Mouse (Mus musculus) liver, embryonic 14.5 days (tissue): ENCODE results near the gene Zic5. TPM values are rescaled to one million over a fixed set of nuclear protein-coding genes. Genes with fewer than 3 reads are reported as not detected.

Experiments used
- ATAC-seq: fragments of 200-750 bp; cut with Nextera tagmentation; 2 replicates; pipeline ENCODE4 v1.8.0; 2017; ENCODE audit warnings: moderate number of reproducible peaks, mild to moderate bottlenecking, moderate library complexity; ENCODE audit not compliant: insufficient read depth
- DNase-seq, 3 experiments: peaks; one replicate each; pipeline ENCODE4 v3.0.0-alpha.2; 2012 to 2013; ENCODE audit warnings: low read depth in 3 of 3, low spot score in 3 of 3
- H3K27ac ChIP-seq: fragments of 300-500 bp; sonication (generic); 2 replicates; pipeline ENCODE4 v1.5.1; 2014; ENCODE audit warnings: moderate library complexity, mild to moderate bottlenecking, control low read depth, inconsistent platforms
- H3K27me3 ChIP-seq: fragments of 300-500 bp; sonication (generic); 2 replicates; pipeline ENCODE4 v1.6.1; 2014; ENCODE audit warnings: mild to moderate bottlenecking, low read length, moderate library complexity; ENCODE audit not compliant: control insufficient read depth, insufficient read depth
- H3K36me3 ChIP-seq: fragments of 300-500 bp; sonication (generic); replicated peaks from 2 replicates; pipeline ENCODE4 v1.6.1; 2014; ENCODE audit warnings: low read depth; ENCODE audit not compliant: control insufficient read depth, insufficient read depth
- H3K4me1 ChIP-seq, 2 experiments: fragments of 200-500 bp in 1 of 2; fragments of 300-500 bp in 1 of 2; sonication (generic) in 1 of 2; replicated peaks; 2 replicates each; pipeline ENCODE4 v1.6.1; 2012 to 2014; ENCODE audit warnings: antibody characterized with exemption in 1 of 2, inconsistent platforms in 1 of 2, low read length in 1 of 2; ENCODE audit not compliant: control insufficient read depth in 2 of 2, insufficient read depth in 2 of 2
- H3K4me2 ChIP-seq: fragments of 300-500 bp; sonication (generic); 2 replicates; pipeline ENCODE4 v1.6.1; 2014; ENCODE audit warnings: low read depth, mild to moderate bottlenecking, control low read depth, moderate library complexity
- H3K4me3 ChIP-seq, 2 experiments: fragments of 200-500 bp in 1 of 2; fragments of 300-500 bp in 1 of 2; sonication (generic) in 1 of 2; 2 replicates each; pipeline ENCODE4 v1.5.1; 2012 to 2014; ENCODE audit warnings: low read depth in 2 of 2, low read length in 2 of 2, mild to moderate bottlenecking in 2 of 2, control low read depth in 1 of 2, inconsistent platforms in 1 of 2, moderate library complexity in 1 of 2; ENCODE audit not compliant: insufficient read depth in 1 of 2
- H3K9ac ChIP-seq: fragments of 300-500 bp; sonication (generic); replicated peaks from 2 replicates; pipeline ENCODE4 v1.6.1; 2014; ENCODE audit warnings: mild to moderate bottlenecking, control low read depth, moderate library complexity
- H3K9me3 ChIP-seq: fragments of 300-500 bp; sonication (generic); 2 replicates; pipeline ENCODE4 v1.6.1; 2016; ENCODE audit warnings: low read length, mixed read lengths; ENCODE audit not compliant: control insufficient read depth
- CTCF ChIP-seq: IDR thresholded peaks from 2 replicates; pipeline ENCODE4 v1.5.1; 2016; ENCODE audit warnings: antibody characterized with exemption, low read depth, control low read depth
- EP300 ChIP-seq: IDR thresholded peaks from 2 replicates; pipeline ENCODE4 v1.6.1; 2016; ENCODE audit warnings: antibody characterized with exemption, low read depth
- WGBS: fragments of 180-500 bp; shearing (Covaris S2); extraction: QIAGEN DNeasy Blood & Tissue Kit; methylation state at CpG from one replicate; pipeline ENCODE4 v1.1.7; 2014; ENCODE audit not compliant: insufficient replicate concordance; 5-methylcytosine and 5-hydroxymethylcytosine counted together
- polyA plus RNA-seq, 2 experiments: library from polyadenylated mRNA; depleted of rRNA in 1 of 2; stranded (reverse) in 1 of 2; unstranded in 1 of 2; fragments of >200 nt; fragmentation: Nextera tagmentation in 1 of 2; extraction: Ambion mirVana in 1 of 2; gene quantifications; 2 replicates each; pipeline versions ENCODE4 v1.2.1 to v1.2.3; 2012 to 2014

Gene Zic5
- polyA plus RNA-seq, 2 experiments = not detected

GRCm38 (mm10) chr14:122475557-122476040 lies 10.1 kb upstream of the Zic5 start:
- Histone ChIP-seq H3K4me3 (peak overlapping the region in 1 of 2 experiments; percentile 34; a peak in 1 of 4 replicates), H3K9ac (no peak overlapping the region), H3K4me2 (peak overlapping the region; percentile 49), H3K4me1 (no peaks in the 10 kb centered on the region), H3K27me3 (peaks cover 99% of the 10 kb centered on the region), H3K27ac (no peak overlapping the region), H3K9me3 (no peaks in the 10 kb centered on the region), H3K36me3 (no peaks in the 10 kb centered on the region)
- no peak for ATAC-seq
- DNase-seq = no peak
- TF ChIP-seq EP300 (no peak), CTCF (no peak)
- WGBS = under 1% methylated on average over 43 of the region's 65 CpGs

- WGBS = under 1% methylated on average over 44 of the region's 73 CpGs
- Histone ChIP-seq H3K9ac (no peak within 1 kb of the TSS), H3K4me2 (peak within 1 kb of the TSS; percentile 49), H3K4me1 (no peaks in the 10 kb centered on the region), H3K27me3 (peaks cover 99% of the 10 kb centered on the region), H3K4me3 (peak within 1 kb of the TSS in 1 of 2 experiments; percentile 34; a peak in 1 of 4 replicates), H3K36me3 (no peaks in the 10 kb centered on the region), H3K9me3 (no peaks in the 10 kb centered on the region), H3K27ac (no peak within 1 kb of the TSS)
- no peak for DNase-seq
- ATAC-seq = 0 out of 2 replicates have a peak, but pooled peaks have one; percentile 15
- TF ChIP-seq CTCF (no peak), EP300 (no peak)
These were observed 9.5 kb upstream of the Zic5 start, which contains the start of gene Zic2 for GRCm38 (mm10) chr14:122474891-122475556. Gene Zic2 (plus strand): TSS chr14:122475435.

GRCm38 (mm10) chr14:122474041-122474890 lies 8.8 kb upstream of the Zic5 start:
- Histone ChIP-seq H3K9me3 (no peaks in the 10 kb centered on the region), H3K36me3 (no peaks in the 10 kb centered on the region), H3K4me1 (no peaks in the 10 kb centered on the region), H3K9ac (no peak overlapping the region), H3K4me3 (no peak overlapping the region; a peak in 1 of 4 replicates), H3K4me2 (peak overlapping the region; percentile 49; the same call in 1 of the 2 replicates), H3K27ac (no peak overlapping the region), H3K27me3 (peaks cover 99% of the 10 kb centered on the region)
- DNase-seq = no peak
- no peak for ATAC-seq
- TF ChIP-seq CTCF (no peak), EP300 (no peak)
- WGBS = under 1% methylated on average over 54 of the region's 57 CpGs

GRCm38 (mm10) chr14:122473211-122473751 lies 7.8 kb upstream of the Zic5 start:
- Histone ChIP-seq H3K4me2 (no peak overlapping the region), H3K4me3 (no peak overlapping the region), H3K9ac (no peak overlapping the region), H3K27me3 (peaks cover 99% of the 10 kb centered on the region), H3K27ac (no peak overlapping the region), H3K36me3 (no peaks in the 10 kb centered on the region), H3K9me3 (no peaks in the 10 kb centered on the region), H3K4me1 (no peaks in the 10 kb centered on the region)
- no peak for TF ChIP-seq EP300
- TF ChIP-seq CTCF = no peak
- no peak for ATAC-seq
- no peak for DNase-seq
- WGBS = 2% methylated on average over 17 of the region's 17 CpGs

- Histone ChIP-seq H3K9me3 (no peaks in the 10 kb centered on the region), H3K27ac (no peak overlapping the region), H3K4me3 (no peak overlapping the region), H3K4me1 (no peaks in the 10 kb centered on the region), H3K9ac (no peak overlapping the region), H3K4me2 (no peak overlapping the region), H3K36me3 (no peaks in the 10 kb centered on the region), H3K27me3 (peaks cover 99% of the 10 kb centered on the region)
- DNase-seq = no peak
- no peak for TF ChIP-seq CTCF
- no peak for TF ChIP-seq EP300
- WGBS = 0% methylated on average over 5 of the region's 5 CpGs
- no peak for ATAC-seq
These were observed 7.2 kb upstream of the Zic5 start for GRCm38 (mm10) chr14:122472647-122473046.
